Mouse (Mus musculus): ENCODE data around the gene Acsf3.

DNA sequence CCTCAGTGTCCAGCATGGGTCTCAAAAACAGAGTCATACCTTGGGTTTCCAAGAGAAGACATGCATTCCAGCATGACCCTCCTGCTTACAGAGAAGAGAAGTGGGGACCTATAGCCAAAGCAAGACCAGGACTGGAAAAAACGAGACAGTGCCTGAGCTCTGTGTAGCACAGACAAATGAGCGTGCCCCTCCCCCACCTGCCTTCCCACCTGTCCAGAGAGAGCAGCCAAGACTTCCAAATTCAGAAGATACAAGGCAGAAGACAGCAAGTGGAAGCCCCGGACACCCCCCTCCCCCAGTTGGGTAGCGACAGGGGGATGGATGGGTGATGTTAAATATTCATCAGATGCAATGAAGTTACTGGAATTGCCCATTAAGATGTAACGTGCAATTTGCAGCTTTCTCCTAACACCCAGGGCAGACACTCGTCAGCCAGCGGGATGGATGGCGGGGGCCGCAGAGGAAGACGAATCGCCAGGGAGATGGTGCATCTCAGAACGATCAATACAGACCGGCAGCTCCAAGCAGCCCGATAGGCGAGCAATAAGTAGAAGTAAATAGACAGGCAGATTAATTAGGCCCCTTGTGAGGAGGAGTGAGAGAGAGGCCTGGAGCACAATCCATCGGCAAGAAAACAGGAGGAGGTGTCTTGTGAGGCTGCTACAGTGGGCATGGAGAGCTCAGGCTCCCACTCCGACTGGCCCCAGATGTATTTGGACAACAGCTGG, 30.1 kb upstream of the Acsf3 start:
- no peak for TF ChIP-seq HCFC1 (IDR thresholded peaks at IDR 0.05; ENCODE audit: borderline replicate concordance, insufficient read depth, low read length)
- no peak for TF ChIP-seq MAFK (IDR thresholded peaks at IDR 0.05; ENCODE audit: insufficient read depth, low read depth, low read length)
- TF ChIP-seq ZC3H11A (IDR thresholded peaks at IDR 0.05; ENCODE audit: borderline replicate concordance, low read depth, low read length), result no peak
- no peak for TF ChIP-seq CHD2 (IDR thresholded peaks at IDR 0.05; ENCODE audit: low read depth, low read length)
